Mouse (Mus musculus) lung, adult 2 months (tissue): ENCODE results near the gene Ptafr.

ENCODE experiments used
- CTCF ChIP-seq: fragments of 200-500 bp; IDR thresholded peaks from 2 replicates; pipeline ENCODE4 v1.5.1; 2011; ENCODE audit warnings: mild to moderate bottlenecking, low read length, control low read depth; ENCODE audit not compliant: insufficient read depth
- POLR2A ChIP-seq: fragments of 200-500 bp; IDR thresholded peaks from 2 replicates; pipeline ENCODE4 v1.6.1; 2011; ENCODE audit warnings: low read depth, mild to moderate bottlenecking, control low read depth, low read length, borderline replicate concordance; ENCODE audit errors: extremely low read depth

DNA sequence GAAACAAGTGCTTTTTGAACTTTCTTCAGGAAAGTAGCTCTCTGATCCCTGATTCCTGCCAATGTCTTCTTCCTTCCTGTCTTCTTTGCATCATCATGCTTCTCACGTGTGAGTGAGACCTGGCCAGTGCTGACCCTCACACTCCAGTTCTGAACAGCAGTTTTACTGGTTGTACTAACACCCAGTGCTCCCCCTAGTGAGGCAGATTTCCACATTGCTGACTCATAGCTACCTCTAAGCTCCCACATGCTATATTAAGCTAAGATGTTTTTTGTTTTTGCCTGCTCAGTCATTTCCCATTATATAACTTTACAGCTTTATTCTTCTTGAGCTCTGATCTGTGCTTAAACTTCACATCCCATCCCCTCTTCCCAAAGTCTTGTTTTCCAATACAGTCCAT lies 21.1 kb upstream of the Ptafr start:
- no peak for TF ChIP-seq CTCF
- TF ChIP-seq POLR2A: no peak
